Mouse (Mus musculus) midbrain, embryonic 11.5 days (tissue): ENCODE data around the gene Fbh1. TPM values are rescaled to one million over a fixed set of nuclear protein-coding genes. Genes with fewer than 3 reads are reported as not detected.

ENCODE experiments used
- polyA plus RNA-seq: library from polyadenylated mRNA; unstranded; fragments of >200 nt; fragmentation: Nextera tagmentation; extraction: Ambion mirVana; gene quantifications from 2 replicates; pipeline ENCODE4 v1.2.1, GENCODE M21; 2014

The Fbh1 gene
- polyA plus RNA-seq, 1 experiment from 2014 or later = 134 TPM

Other genes with a start within 250 kb of the Fbh1 start
- gene Pfkfb3, start 223.5 kb downstream of the Fbh1 start, polyA plus RNA-seq = 13.8 TPM in 2 replicates
- 187 and 205 TPM in 2 replicates for gene Rbm17, start 173.4 kb downstream of the Fbh1 start, polyA plus RNA-seq
- not detected in 2 replicates for gene Gm17490, start 151.3 kb downstream of the Fbh1 start, polyA plus RNA-seq
- not detected in 2 replicates for gene Il2ra, start 134.8 kb downstream of the Fbh1 start, polyA plus RNA-seq
- 0.26 and 0.87 TPM in 2 replicates for gene Il15ra, start 72.3 kb downstream of the Fbh1 start, polyA plus RNA-seq
- gene Ankrd16, start 294 bp upstream of the Fbh1 start, polyA plus RNA-seq = 26.9 and 28.4 TPM in 2 replicates